Mouse (Mus musculus): ENCODE data around the gene Igtp.
"Not testable (repeated sequence)": the region's sequence is repeated elsewhere in the genome, so short reads cannot be mapped to it uniquely, and the experiment has no call there.

Igtp gene

GRCm38 (mm10) chr11:58214391-58215048 is 15.2 kb downstream of the Igtp start:
- peak; percentile 87 for DNase-seq

- not testable (repeated sequence) for DNase-seq
Measured at GRCm38 (mm10) chr11:58215049-58215430, 15.7 kb downstream of the Igtp start.

- DNase-seq, result no peak
Measured at GRCm38 (mm10) chr11:58215814-58216213, 16.5 kb downstream of the Igtp start.

DNA sequence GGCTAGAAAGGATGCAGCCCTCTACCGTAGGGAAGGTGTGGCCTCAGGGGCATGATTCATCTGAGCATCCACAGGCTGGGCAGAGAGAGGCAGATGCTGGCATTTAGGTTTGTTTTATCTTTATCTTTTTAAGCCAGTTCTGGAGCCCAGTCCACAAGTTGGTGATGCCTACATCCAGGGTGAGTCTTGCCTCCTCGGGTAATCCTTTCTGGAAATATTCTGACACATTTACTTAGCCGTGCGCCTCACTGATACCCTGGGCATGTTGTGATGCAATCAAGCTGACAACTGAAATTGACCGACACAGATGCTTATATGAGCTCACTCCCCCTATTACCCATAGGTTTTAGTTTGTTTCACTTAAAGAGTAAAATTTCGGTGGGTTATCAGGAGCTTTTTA is 17.5 kb downstream of the Igtp start:
- DNase-seq, result no peak

DNA sequence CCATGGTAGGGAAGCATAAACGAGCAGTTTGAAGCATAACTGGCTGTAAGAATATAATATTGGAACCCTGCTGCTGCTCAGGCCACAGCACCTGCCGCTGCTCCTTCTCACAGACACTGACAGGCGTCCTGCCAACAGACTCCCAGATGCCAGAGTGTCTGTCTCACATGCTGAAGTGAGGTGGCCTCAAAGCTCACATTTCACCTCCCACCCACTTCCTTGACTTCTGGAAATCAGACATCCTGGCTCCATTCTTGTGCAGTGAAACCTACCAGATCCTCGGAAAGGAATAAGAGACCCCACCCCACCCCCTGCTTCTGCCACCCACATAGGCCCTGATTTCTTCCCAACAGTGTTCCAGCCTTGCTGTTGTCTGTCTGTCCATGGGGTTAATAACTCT is 24.4 kb downstream of the Igtp start:
- DNase-seq, result no peak

DNA sequence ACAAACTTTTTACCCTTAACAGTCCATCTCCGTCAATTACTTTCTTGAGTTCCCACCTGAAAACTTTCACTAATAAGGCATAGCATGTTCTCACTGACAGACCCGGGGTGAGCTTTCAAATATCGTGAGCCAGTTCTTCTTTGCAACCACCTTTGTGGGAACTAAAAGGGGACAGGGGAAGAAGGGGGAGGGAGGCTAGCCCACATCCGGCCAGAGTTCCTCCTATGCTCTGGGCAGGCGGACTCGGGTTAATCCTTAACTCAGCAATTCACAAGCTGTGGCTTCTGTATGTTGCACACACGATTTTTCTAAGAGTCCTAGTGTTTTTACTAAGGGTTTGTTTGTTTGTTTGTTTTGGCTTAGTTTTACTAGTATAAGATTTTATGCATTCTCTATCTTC is 25.0 kb downstream of the Igtp start:
- DNase-seq, result peak; percentile 31

DNA sequence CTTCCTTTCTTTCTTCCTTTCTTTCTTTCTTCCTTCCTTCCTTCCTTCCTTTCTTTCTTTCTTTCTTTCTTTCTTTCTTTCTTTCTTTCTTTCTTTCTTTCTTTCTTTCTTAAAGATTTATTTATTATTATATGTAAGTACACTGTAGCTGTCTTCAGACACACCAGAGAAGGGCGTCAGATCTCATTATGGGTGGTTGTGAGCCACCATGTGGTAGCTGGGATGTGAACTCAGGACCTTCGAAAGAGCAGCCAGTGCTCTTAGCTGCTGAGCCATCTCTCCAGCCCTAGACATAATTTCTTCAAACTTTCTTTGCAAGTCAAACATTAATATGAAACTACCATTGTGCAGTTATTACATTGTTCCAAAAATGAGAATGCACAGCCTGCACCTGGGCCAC is 25.5 kb downstream of the Igtp start:
- DNase-seq, result not testable (repeated sequence)

GRCm38 (mm10) chr11:58225655-58226054 is 26.3 kb downstream of the Igtp start:
- peak; percentile 80 for DNase-seq

DNA sequence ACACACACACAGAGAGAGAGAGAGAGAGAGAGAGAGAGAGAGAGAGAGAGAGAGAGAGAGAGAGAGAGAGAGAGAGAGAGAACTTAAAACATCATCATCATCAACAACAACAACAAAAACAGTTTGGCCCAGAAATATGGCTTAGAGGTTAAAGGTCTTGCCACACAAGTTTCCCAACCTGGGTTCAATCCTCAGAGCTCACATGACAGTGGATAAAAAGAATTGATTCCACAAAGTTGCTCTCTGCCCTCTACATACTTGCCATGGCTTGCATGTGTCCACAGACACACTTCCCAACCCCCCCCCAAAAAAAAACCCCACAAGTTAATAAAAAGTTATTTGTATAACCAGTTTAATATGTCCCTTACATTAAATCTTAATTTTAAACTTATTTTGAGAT is 27.1 kb downstream of the Igtp start:
- no peak for DNase-seq

GRCm38 (mm10) chr11:58228021-58228420 is 28.7 kb downstream of the Igtp start:
- DNase-seq, result not testable (repeated sequence)

DNA sequence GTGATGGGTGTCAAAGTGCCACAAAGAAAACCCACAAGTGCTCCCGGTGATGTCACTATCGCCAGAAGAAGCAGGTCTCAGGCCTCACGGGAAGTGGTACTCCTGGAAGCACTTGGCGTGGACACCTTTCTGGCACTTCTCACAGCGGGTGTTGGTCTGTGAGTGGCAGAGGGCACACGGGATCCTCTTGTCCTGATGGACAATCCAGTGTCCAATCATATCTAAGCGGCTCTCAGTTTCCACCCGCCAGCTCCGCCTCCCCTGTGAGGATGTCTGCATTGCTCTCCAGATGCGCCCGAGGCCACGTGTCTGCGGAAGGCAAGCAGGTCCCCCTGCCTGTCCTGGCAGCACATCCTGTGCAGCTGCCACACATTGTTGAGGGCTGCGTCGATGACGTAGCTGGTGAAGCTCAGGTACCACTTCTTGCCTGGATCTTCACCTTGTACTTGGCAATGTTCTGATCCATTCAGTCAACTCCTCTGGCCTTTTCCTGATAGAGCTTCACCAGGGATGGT is 31.1 kb downstream of the Igtp start:
- DNase-seq, result no peak

DNA sequence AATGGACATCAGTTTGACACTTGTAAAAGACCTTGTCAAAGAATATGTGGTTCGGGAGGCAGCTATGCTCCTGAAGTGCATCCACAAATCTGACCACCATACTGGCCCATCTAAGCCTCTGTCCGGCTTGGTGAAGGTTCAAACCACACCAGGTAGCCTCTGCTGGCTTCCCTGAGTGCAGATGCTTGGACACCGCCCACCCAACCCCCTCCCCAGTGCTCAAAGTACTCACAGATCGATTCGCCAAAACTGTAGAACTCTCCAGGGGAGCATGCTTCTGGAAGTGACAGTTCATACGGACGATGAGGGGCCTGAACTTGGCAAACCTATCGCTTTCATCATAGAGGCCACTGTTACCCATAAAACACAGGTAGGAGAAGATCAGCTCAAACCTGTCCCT is 31.8 kb downstream of the Igtp start:
- DNase-seq, result no peak

DNA sequence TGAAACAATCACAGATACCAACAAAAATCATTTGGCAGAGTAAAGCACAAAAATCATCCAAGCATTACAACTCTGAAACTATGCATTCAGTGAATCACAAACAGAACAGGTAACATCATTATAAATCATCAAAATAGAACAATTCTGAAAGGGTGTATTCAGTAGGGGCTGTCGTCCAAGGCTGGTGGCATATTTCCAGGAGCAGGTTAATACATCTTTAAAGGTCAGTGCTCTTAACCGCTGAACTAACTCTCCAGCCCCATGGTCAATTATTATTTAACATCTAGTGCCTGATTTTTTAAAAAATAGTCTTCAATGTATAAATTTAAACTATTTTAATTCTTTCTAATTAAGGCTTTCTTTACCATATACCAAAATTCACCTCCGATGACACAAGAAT is 35.2 kb downstream of the Igtp start:
- not testable (repeated sequence) for DNase-seq

- DNase-seq, result peak; percentile 38
Measured at GRCm38 (mm10) chr11:58235152-58235551, 35.8 kb downstream of the Igtp start.

- peak; percentile 57 for DNase-seq
Measured at GRCm38 (mm10) chr11:58238840-58239791, 39.8 kb downstream of the Igtp start.

DNA sequence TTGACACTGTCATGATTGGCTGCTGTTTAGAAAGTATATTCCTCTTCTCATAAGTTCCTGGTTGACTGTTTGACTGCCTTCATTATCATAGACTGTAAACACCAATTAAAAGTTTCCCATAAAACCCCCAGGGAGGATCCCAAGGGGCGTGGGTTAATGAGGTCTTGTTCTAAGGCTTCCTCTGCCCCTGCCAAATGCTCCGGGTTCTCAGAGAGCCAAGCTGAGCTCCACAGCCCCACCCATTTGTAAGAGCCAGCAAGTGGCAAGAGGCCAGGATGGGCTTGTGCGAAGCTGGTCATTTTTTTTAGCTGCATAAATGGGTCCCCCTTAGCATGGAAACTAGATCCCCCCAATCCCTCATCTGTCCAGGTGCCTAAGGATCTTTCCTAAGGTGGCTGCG is 47.9 kb downstream of the Igtp start:
- DNase-seq, result peak; percentile 22

DNA sequence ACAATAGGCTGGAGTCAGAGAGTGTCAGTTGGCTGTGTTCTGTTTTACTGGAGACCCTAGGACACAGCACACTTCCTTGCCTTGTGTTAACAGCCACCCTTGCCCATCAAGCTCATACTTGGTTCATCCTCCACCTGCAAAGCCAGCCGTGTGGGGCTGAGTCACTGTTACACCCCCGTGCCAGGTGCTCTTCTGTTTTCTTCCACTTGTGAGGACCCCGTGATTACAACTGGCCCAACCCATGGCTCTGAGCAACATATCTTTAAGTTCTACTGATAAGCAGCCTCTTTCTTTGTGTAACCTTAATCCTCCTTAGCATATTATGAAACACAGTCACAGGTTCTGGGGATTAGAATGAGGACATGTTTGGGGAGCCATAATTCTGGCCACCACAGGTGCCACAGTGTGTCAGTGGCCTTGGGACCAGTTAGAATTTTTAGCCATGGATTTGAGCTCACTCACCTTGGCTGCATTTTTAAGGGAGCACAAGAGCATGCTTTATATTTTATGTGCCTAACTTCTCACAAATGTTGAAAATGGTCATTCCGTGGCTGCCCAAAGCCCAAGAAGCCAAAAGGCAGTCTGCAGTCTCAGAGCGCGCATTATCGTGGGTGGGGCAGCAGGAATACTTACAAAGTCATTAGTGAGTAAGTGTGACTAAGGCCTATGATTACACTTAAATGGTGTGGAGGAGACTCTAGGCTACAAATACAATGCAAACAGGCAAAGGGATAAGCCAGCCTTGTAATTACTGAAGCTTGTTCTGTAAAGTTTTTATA is 50.0 kb downstream of the Igtp start:
- DNase-seq, result no peak

GRCm38 (mm10) chr11:58250550-58250949 is 51.2 kb downstream of the Igtp start:
- no peak for DNase-seq

GRCm38 (mm10) chr11:58254411-58254810 is 55.1 kb downstream of the Igtp start:
- no peak for DNase-seq
